Mouse (Mus musculus) heart, adult 11 months (tissue): ENCODE data around the gene Dennd1c.

Experiments used
- DNase-seq: peaks from one replicate; pipeline ENCODE4 v3.0.0; 2022

Gene Dennd1c

DNA sequence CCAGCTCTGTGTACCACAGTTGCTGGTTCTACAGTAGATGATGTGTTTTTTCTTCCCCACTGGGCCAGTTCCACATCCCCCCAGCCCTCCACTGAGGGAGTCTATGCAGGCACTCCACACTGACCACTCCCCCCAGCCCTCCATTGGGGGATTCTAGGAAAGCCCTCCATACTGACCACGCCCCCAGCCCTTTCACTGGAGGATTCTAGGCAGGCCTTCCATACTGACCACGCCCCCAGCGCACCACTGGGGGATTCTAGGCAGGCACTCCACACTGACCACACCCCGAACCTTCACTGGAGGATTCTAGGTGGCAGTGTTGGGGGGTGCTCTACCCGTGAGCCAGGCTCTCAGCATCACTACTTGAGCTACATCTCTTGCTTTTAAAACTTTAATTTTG is 30.9 kb downstream of the Dennd1c start:
- DNase-seq: no peak

DNA sequence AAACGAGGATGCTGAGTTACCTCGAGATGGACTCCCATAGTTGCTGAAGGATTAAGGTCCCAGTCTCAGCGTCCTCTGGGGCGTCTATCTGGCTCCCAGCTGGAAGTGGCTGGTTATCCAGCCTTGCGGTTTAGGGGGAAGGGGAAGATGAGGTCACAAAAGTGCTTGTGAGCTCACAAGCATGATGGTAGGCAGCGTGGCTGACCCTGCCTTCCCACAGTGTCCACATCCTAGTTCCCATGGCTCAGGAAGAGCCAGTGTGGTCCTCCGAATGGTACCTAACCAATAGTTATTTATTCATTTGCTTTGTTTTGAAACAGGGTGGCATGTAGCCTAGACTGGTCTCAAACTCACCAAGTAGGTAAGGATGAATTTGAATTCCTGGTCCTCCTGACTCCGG is 36.8 kb downstream of the Dennd1c start, which contains the start of gene Slc25a41:
Gene Slc25a41 (minus strand): TSS at position 101 of the 400 bp plus-strand sequence.
- no peak for DNase-seq

DNA sequence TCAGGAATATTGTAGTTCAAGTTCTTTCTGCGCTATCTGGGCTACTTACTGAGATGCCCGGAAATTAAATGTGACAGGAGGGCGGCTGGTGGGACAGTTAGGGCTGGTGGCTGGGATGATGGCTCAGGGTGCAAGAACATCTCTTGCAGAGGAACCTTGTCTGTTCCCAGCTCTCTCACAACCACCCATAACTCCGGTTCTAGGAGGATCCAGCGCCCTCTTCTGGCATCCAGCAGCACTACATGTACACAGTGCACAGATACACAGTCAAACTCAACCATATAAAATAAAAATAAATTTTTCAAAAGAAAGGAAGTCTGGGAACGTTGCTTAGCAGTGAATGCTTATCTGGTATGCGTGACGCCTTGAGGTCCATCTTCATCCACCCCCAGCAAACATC is 39.3 kb downstream of the Dennd1c start:
- no peak for DNase-seq

DNA sequence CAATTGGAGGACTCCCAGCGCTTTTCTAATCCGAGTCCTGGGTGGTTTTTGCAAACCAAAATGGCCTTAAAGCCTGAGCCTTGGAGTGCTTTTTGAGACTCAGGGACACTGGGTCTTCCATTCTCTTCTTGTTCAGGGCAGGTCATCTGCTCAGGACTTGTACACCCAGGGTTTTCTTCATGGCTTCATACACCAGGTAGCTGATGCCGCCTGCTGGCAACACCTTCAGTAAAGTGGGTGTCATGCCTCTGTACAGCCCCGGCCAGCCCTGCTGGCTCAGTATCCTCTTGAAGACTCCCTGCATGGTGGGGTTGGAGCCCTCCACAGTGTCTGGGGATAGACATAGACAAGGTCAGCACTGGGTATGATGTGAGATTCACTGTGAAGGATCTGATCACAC is 45.5 kb downstream of the Dennd1c start:
- DNase-seq: no peak

DNA sequence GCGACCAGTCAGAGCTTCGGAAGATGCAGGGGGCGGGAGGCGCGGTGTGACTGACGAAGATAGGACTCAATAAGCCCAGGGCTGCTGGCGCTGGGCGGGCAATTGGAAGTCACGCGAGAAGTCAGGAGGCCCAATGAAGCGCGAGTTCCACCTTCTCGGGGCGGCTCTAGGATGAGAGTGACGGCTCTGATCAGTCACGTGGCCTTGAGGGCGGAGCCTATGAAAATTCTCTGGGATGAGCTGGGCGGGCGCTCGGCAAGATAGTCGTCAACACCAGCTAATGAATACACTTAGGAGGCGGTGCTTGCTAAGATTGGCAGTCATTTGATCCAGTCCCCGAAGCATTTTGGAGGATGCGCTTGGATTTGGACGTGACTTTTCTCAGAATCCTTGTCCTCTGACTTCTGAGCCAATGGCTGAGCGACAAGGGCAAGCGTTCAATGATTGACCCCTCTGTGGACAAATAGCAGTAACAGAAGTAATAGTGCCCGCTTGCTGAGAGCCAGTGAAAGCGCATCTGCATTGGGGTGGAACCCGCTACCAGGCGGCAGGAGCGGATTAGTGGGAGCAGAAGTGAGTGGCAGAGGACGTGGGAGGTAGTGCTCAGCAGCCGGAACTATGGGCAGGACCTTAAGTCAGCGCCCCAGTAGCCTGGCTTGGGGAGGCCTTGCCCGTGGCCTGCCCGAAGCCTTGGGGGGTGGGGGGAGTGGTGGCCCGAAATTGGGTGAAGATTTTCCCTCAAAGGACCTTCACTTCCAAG is 46.5 kb downstream of the Dennd1c start:
- peak; percentile 100 for DNase-seq

GRCm38 (mm10) chr17:57030931-57031660 is 47.2 kb downstream of the Dennd1c start, which contains the start of gene Khsrp:
Gene Khsrp, minus strand, starts transcription at chr17:57031522.
- peak; percentile 96 for DNase-seq

DNA sequence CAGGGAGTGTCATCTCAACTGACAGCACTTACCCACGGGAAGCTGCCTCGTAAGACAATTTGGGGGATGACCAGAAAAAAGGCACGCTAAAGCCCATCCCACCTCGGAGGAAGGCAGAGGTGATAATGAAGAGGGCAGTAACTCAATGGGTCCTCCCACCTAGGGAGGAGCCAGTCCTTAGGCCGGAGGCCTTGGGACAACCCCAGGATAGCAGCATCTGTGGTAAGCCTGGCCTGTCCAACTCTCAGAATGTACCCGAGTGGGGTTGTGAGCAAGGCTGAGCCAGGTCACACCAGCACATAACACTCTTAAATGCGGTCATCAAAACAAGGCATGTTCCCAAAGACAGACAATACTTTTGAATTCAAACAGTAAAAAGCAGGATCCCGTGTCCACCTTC is 48.6 kb downstream of the Dennd1c start:
- DNase-seq: peak; percentile 94

DNA sequence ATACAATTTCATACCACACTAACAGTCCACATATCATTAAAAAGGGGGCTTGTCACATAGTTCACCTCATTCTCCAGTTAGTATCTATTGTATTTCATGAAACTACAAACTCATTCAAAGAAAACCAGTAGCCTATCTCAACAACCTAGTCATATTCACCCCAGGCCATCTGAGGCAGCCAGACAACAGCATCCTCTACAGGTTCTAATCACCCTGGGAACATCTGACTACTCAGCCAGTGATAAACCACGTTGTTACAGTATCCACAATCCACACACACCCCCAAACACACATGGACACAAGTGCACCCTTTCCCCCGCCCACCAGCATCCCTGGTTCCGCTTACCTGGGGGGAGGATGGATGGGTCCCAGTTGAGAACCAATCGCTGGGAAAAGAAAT is 50.8 kb downstream of the Dennd1c start:
- DNase-seq: no peak

DNA sequence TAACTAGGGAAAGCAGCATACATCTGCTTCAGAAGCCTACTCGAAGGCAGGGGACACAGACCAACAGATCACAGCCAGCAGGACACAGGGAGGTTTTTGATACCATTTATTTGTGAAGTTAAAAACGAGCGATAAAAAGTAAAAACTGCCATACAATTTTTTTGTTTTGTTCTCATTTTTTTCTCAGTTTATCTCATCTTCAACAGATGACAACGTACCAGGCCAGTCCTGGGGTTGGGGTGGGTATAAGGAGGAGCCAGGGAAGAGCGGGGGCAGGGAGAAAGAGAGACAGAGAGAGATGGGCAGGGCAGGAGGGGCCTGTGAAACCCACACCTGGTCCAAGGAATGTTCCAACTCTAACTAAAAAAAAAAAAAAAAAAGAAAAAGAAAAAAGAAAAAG is 57.4 kb downstream of the Dennd1c start:
- DNase-seq: no peak

- DNase-seq: no peak
Measured at GRCm38 (mm10) chr17:57019693-57020092, 58.6 kb downstream of the Dennd1c start.
